Mouse (Mus musculus): ENCODE measurements around the gene Tns1. TPM values are rescaled to one million over a fixed set of nuclear protein-coding genes. Genes with fewer than 3 reads are reported as not detected.

The Tns1 gene
- total and polyA plus RNA-seq, 3 experiments = 365 to 748 (median 629) TPM

GRCm38 (mm10) chr1:74059552-74059951 lies 64.7 kb downstream of the Tns1 start:
- Histone ChIP-seq H3K9ac (ENCODE audit: low read depth, low read length) (no peak overlapping the region), H3K4me1 (ENCODE audit: control insufficient read depth, insufficient read depth, low read length) (peaks cover 15% of the 10 kb centered on the region), H3K79me2 (replicated peaks; ENCODE audit: control insufficient read depth, insufficient read depth, low read length) (no peaks in the 10 kb centered on the region), H3K27ac (no peak overlapping the region), H3K4me3 (no peak overlapping the region), H3K36me3 (ENCODE audit: control insufficient read depth, insufficient read depth, low read length) (no peaks in the 10 kb centered on the region), H3K27me3 (ENCODE audit: control insufficient read depth, insufficient read depth, low read length) (no peaks in the 10 kb centered on the region)
- DNase-seq = no peak
- TF ChIP-seq EP300 (IDR thresholded peaks at IDR 0.05; ENCODE audit: insufficient read depth, low read depth, low read length) = no peak
- 93% methylated on average over 5 of the region's 5 CpGs for WGBS
- intact Hi-C loops (cut with DNase I) = no loop called here

- H3K27me3 ChIP-seq (ENCODE audit: control insufficient read depth, insufficient read depth, low read length) = no peaks in the 10 kb centered on the region
- intact Hi-C loops (cut with DNase I) = no loop called here
- 47% methylated on average over 4 of the region's 4 CpGs for WGBS
- H3K4me1 ChIP-seq (ENCODE audit: control insufficient read depth, insufficient read depth, low read length) = peaks cover 15% of the 10 kb centered on the region
- no peaks in the 10 kb centered on the region for H3K36me3 ChIP-seq (ENCODE audit: control insufficient read depth, insufficient read depth, low read length)
- TF ChIP-seq EP300 (IDR thresholded peaks at IDR 0.05; ENCODE audit: insufficient read depth, low read depth, low read length) = no peak
- TF ChIP-seq CTCF (IDR thresholded peaks at IDR 0.05) = no peak
- TF ChIP-seq POLR2A (IDR thresholded peaks at IDR 0.05; ENCODE audit: insufficient read depth, low read depth, low read length) = no peak
- H3K27ac ChIP-seq = 0 out of 2 replicates have a peak overlapping the region, but pooled peaks have one; percentile 26
- H3K4me3 ChIP-seq = no peak overlapping the region
- no peak for DNase-seq
- H3K79me2 ChIP-seq (replicated peaks; ENCODE audit: control insufficient read depth, insufficient read depth, low read length) = no peaks in the 10 kb centered on the region
- H3K9ac ChIP-seq (ENCODE audit: low read depth, low read length) = no peak overlapping the region
Observed at GRCm38 (mm10) chr1:74058771-74059170, 65.5 kb downstream of the Tns1 start.

GRCm38 (mm10) chr1:74058309-74058708 lies 65.9 kb downstream of the Tns1 start:
- no peaks in the 10 kb centered on the region for H3K36me3 ChIP-seq (ENCODE audit: control insufficient read depth, insufficient read depth, low read length)
- intact Hi-C loops (cut with DNase I) = no loop called here
- peaks cover 19% of the 10 kb centered on the region for H3K4me1 ChIP-seq (ENCODE audit: control insufficient read depth, insufficient read depth, low read length)

GRCm38 (mm10) chr1:74057501-74057900 lies 66.7 kb downstream of the Tns1 start:
- Histone ChIP-seq H3K27ac (no peak overlapping the region), H3K9ac (ENCODE audit: low read depth, low read length) (no peak overlapping the region), H3K36me3 (ENCODE audit: control insufficient read depth, insufficient read depth, low read length) (no peaks in the 10 kb centered on the region), H3K4me1 (ENCODE audit: control insufficient read depth, insufficient read depth, low read length) (peaks cover 19% of the 10 kb centered on the region), H3K27me3 (ENCODE audit: control insufficient read depth, insufficient read depth, low read length) (no peaks in the 10 kb centered on the region), H3K79me2 (replicated peaks; ENCODE audit: control insufficient read depth, insufficient read depth, low read length) (no peaks in the 10 kb centered on the region), H3K4me3 (no peak overlapping the region)
- 67% methylated on average over 5 of the region's 5 CpGs for WGBS
- no peak for DNase-seq
- TF ChIP-seq EP300 (IDR thresholded peaks at IDR 0.05; ENCODE audit: insufficient read depth, low read depth, low read length) = no peak
- no peak for TF ChIP-seq POLR2A (IDR thresholded peaks at IDR 0.05; ENCODE audit: insufficient read depth, low read depth, low read length)
- no peak for TF ChIP-seq CTCF (IDR thresholded peaks at IDR 0.05)
- intact Hi-C loops (cut with DNase I) = no loop called here

More at GRCm38 (mm10) chr1:74058309-74058708, 65.9 kb downstream of the Tns1 start:
- Histone ChIP-seq H3K27me3 (ENCODE audit: control insufficient read depth, insufficient read depth, low read length) (no peaks in the 10 kb centered on the region), H3K79me2 (replicated peaks; ENCODE audit: control insufficient read depth, insufficient read depth, low read length) (no peaks in the 10 kb centered on the region), H3K27ac (0 out of 2 replicates have a peak overlapping the region, but pooled peaks have one; percentile 17), H3K4me3 (no peak overlapping the region), H3K9ac (ENCODE audit: low read depth, low read length) (no peak overlapping the region)
- 41% methylated on average over 4 of the region's 4 CpGs for WGBS
- TF ChIP-seq POLR2A (IDR thresholded peaks at IDR 0.05; ENCODE audit: insufficient read depth, low read depth, low read length) (no peak), EP300 (IDR thresholded peaks at IDR 0.05; ENCODE audit: insufficient read depth, low read depth, low read length) (no peak), CTCF (IDR thresholded peaks at IDR 0.05) (no peak; the same call in 1 of the 2 replicates)
- no peak for DNase-seq

- intact Hi-C loops (cut with DNase I) = no loop called here
- no peak overlapping the region for H3K9ac ChIP-seq (ENCODE audit: low read depth, low read length)
- peaks cover 3% of the 10 kb centered on the region for H3K79me2 ChIP-seq (replicated peaks; ENCODE audit: control insufficient read depth, insufficient read depth, low read length)
- no peak for DNase-seq
- H3K4me3 ChIP-seq = no peak overlapping the region
- no peak overlapping the region for H3K27ac ChIP-seq
- peaks cover 24% of the 10 kb centered on the region for H3K4me1 ChIP-seq (ENCODE audit: control insufficient read depth, insufficient read depth, low read length)
- no peaks in the 10 kb centered on the region for H3K36me3 ChIP-seq (ENCODE audit: control insufficient read depth, insufficient read depth, low read length)
- 77% methylated on average over 4 of the region's 4 CpGs for WGBS
- TF ChIP-seq EP300 (IDR thresholded peaks at IDR 0.05; ENCODE audit: insufficient read depth, low read depth, low read length) (no peak), CTCF (IDR thresholded peaks at IDR 0.05) (no peak), POLR2A (IDR thresholded peaks at IDR 0.05; ENCODE audit: insufficient read depth, low read depth, low read length) (no peak)
- no peaks in the 10 kb centered on the region for H3K27me3 ChIP-seq (ENCODE audit: control insufficient read depth, insufficient read depth, low read length)
Observed at GRCm38 (mm10) chr1:74055552-74055951, 68.7 kb downstream of the Tns1 start.

- no peak overlapping the region for H3K9ac ChIP-seq (ENCODE audit: low read depth, low read length)
- peaks cover 3% of the 10 kb centered on the region for H3K79me2 ChIP-seq (replicated peaks; ENCODE audit: control insufficient read depth, insufficient read depth, low read length)
- intact Hi-C loops (cut with DNase I) = no loop called here
- peaks cover 22% of the 10 kb centered on the region for H3K4me1 ChIP-seq (ENCODE audit: control insufficient read depth, insufficient read depth, low read length)
- no peak for TF ChIP-seq POLR2A (IDR thresholded peaks at IDR 0.05; ENCODE audit: insufficient read depth, low read depth, low read length)
- no peak for TF ChIP-seq CTCF (IDR thresholded peaks at IDR 0.05)
- TF ChIP-seq EP300 (IDR thresholded peaks at IDR 0.05; ENCODE audit: insufficient read depth, low read depth, low read length) = no peak
- H3K27me3 ChIP-seq (ENCODE audit: control insufficient read depth, insufficient read depth, low read length) = no peaks in the 10 kb centered on the region
- H3K36me3 ChIP-seq (ENCODE audit: control insufficient read depth, insufficient read depth, low read length) = no peaks in the 10 kb centered on the region; the same call in 1 of the 2 replicates
- H3K27ac ChIP-seq = peak overlapping the region; percentile 23; the same call in 1 of the 2 replicates
- H3K4me3 ChIP-seq = no peak overlapping the region
- WGBS = 56% methylated on average over 3 of the region's 3 CpGs
- DNase-seq = no peak
Observed at GRCm38 (mm10) chr1:74054471-74054870, 69.8 kb downstream of the Tns1 start.

Measured in heart, adult 2 months (tissue).